Mouse (Mus musculus): ENCODE measurements around the gene Tm9sf2.
"Not testable (repeated sequence)": the region's sequence is repeated elsewhere in the genome, so short reads cannot be mapped to it uniquely, and the experiment has no call there.

The Tm9sf2 gene

DNA sequence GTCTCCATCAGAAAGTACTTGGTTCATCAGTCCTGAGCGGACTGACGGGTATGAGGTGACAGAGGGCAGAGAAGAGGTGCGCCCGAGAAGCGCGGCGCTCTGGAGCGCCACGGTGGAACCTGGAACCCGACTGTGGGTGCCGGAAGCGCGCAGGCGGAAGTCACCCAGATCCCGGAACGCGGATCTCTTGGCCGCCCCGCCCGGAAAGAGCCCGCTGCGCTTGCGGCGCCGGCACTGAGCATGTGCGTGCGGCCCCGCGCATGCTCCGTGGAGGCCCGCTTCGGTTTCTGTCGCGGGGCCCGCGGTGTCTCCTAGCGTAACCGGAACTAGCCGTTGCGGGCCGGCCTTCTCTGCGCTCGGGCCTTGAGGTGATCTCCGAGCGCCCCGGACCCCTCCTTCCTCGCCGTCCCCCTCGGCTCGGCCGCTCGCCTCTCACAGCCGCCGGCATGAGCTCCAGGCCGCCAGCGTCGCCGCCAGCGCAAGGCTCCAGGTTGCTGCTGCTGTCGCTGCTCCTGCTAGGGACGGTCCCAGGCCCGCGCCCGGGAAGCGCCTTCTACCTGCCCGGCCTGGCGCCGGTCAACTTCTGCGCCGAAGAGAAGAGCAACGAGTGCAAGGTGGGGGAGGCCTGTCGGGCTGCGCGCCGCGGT is at the start of gene Tm9sf2:
Gene Tm9sf2 (plus strand): TSS at position 217 of the 647 bp plus-strand sequence.
- DNase-seq: peak; percentile 96

DNA sequence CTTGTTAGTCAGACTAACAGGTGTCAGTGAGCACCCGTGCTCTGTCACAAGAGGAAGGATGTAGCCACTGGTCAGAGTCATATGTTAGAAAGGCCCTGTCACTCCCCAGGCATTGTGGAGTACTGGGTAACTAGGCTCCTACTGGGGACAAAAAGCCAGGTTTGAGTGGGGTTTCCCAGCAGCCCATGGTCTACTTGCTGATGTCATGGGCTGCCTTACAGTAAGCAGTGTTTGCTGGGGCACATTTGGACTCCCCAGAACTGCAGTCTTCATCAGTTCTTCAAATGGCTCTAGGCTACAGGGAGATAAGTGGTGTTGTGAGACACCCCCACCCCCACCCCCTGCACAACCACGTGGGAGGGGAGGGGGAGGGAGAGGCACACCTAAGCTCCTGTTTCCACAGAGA is 48.9 kb upstream of the Tm9sf2 start:
- DNase-seq: no peak

DNA sequence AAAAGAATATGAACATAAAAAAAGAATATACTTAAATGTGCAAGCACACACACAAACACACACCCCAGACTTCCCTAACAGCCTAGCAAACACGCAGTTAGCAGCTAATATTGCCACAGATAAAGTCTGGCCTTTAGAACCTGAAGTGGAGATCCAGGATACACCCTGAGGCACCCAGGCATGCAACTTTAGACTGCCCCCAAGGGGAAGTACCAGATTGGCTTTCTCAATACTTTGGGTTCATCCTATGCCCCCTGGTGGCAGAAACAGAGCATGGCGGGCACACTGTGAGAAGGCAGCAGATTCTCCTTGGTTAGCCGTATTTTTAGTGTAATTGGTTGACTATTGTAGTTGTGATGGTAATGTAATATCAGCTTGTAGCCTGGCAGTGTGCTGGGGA is 46.2 kb upstream of the Tm9sf2 start:
- peak; percentile 30 for DNase-seq

DNA sequence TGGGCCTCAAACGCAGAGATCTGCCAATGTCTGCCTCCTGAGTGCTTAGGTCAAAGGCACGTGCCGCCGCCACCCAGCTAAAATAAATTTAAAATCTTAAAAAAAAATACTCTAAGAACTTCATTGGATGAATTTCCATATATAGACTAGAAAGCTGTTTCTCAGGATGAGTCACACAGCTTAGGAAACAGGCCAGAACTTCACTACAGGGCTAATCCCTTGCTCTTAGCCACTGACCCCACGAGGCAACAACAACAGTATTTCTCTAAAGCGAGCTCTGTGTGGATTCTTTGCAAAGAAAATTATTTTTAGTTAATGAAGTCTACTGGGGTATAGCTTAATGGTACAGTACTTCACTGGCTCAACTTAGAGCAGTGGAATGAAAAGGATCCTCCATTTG is 45.5 kb upstream of the Tm9sf2 start:
- DNase-seq: no peak

DNA sequence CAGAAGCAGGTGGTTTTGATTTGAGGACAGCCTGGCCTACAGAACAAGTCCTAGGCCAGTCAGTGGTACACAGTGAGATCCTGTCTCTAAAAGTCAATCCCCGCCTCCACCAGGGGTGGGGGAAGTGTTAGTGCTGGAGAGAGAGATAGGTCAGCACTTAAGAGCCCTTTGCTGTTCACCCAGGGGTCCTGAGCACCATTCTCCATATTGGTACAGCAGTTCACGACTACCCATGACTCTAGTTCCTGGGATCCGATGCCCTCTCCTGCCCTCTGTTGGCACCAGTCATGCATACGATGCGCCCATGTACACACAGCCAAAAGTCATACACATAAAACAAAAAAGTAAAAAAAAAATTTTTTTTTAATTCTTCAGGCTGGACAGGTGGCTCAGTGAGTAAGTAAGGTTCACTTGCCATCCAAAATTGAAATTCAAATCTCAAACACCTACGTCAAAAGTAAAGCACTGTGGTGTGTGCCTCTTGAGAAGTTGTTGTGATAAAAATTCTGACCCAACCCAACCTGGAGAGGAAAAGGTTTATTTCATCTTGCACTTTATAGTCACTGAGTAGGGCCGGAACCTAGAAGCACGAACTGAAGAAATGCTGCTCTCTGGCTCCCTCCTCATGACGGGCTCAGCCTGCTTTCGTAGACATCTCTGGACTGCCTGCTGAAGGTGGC is 44.3 kb upstream of the Tm9sf2 start:
- DNase-seq: no peak

DNA sequence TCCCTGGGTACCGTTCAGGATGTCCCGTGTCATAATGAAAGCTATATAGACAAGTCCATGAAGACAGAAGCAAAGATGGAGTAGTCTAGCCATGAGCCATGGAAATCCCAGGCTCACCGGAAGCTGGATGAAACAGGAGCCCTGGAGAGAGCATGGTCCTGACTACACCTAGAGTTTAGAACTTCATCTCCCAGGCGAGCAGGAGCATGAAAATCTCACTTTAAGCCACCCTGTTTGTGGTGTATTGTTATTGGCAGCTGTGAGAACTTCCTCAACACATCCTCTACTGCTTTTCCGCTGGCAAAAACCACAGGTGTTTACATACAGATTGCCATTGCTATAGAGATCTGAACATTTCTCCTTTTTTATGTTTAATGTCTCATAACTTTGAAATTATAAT is 43.2 kb upstream of the Tm9sf2 start:
- no peak for DNase-seq

DNA sequence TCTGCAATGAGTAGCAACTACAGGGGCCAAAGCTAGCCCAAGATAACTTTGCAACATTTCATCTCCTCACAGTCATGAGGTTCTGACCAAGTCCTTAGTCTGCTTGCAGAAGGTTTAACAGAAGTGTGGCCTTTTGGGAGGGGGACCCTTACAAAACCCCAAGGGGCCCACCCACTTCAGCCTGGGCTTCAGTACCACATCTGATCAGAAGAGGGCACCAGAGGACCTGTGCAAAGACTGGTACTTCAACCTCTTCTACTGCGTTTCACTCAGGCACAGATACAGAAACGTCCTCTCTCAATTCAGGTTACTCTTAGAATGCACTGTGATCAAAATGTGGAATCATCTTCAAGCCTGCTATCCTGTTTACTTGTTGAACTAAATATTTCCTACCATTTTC is 42.3 kb upstream of the Tm9sf2 start:
- DNase-seq: peak; percentile 20

DNA sequence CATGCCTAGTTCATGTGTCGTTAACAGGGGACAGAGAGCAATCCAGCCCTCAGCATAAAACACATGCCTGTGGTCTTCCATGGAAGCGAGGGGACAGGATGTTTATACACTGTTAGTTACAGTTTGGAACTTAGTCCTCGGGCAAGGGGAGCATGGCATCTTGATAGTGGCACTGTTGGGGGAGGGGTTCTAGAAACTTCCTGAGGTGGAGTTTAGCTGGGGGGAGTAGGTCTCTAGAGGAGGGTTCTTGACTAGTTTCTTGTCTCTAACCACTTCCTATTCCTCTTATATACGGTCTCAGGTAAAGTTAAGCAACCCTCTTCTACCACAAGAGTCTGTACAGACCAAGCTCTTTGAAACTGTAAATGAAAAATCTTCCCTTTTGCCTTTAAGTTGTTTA is 40.6 kb upstream of the Tm9sf2 start:
- DNase-seq: no peak

DNA sequence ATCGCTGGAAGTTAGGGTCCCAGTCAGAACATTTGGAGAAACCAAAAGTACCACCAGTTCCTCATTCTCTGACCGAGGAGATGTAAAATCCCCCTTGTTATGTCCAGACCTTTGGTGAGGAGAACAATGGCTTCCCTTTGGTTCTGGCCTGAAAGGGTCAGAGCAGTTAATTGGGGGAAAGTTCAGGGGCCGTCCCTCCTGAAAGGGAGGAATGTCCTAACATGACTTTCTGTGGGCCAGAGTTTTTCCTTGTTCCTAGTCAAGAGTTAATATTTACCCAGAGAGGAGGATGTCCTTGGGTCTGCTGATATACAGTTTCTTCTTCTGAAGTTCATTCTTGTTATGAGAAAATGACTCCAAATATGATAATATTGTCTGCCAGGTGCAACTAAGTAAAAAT is 38.8 kb upstream of the Tm9sf2 start:
- not testable (repeated sequence) for DNase-seq

DNA sequence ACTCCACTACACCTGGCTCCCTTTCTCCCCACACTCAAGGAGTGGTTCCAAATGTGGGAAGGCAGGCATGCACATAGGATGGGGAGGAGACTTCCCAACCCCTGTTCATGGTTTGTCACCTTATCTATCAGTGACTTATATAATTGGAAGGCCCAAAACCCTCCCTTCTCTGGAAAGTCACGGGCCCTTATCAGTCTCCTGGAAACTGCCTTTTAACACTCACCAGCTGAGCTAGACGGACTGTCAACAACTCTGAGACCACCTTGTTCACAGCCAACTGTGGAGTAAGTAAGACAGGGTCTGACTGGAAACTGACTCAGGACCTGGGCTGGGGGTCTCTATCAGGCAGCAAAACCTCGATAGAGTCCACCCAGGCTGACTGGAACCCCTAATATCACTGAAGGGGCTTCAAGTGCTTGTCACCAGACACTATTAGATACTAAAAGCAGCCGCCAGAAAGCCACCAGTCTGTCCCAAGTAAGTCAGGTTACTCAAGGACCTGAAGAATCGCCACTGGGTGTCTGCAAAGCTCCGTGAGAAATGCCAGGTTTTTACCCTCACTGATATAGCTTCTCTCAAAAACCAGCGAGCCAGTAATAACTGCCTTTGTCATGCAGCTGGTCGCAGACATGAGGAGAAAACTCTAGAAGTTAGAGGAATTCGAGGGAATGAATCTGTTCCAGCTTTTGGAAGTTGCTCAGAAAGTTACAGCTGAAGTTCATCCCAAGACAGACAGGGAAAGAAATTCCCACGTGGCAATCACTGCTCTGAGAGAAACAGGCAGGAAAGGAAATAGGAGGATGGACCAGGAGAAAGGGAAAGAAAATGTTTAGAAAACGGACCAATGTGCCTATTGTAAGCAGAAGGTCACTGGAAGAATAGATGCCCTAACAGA is 37.8 kb upstream of the Tm9sf2 start:
- no peak for DNase-seq

DNA sequence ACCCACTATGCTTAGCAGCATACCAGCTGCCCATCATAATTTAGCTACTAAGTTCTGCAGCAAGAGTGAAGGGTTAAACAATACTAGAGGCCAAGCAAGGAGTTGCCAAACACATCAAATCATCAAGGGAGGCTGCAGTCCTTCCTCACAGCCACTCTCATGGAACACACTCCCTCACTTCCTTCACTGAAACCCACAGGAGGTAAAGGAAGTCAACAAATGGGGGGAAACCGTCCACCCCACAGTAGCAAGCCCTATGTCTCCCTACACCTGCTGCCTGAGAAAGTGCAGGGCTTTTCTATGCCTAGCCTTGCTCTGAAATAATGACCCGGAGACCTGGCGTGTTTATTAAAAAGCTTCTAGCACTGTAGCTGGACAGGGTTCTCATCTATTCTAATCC is 36.9 kb upstream of the Tm9sf2 start:
- no peak for DNase-seq

DNA sequence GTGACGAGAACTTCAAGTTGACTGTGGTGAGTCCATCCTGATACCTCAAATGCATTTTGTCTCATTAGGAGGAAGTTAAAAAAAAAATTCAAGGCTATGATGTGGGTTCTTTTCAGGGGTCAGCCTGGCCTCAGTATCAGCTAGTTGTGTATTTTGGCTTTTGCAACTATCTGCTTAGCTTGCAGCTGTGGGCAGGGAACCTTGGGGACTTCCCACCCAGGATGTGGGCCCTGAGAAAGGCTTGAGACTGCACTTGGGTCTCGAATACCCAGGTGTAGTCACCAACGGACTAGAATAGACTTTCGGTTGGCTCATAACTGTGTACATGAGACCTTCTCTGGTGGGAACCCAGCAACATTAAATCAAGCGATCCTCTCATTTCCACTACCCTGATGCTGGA is 33.4 kb upstream of the Tm9sf2 start:
- no peak for DNase-seq

DNA sequence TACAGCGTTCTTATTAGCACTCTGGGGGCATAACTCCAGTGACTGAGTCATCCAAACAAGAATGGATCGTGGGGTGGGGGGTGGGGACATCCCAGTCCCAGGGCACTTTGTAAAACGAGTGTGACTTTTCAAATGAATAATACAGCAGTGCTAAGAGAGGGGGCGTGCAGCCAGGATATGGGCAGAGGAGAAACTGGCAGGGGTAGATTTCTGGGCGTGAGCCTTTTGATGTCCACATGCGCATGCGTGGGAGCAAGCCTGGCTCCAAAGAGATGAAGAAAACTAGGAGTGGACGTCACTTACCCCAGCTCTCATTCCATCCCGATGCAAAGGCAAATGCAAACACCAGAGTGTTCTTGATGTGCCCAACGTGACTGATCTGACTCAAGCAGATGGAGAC is 32.5 kb upstream of the Tm9sf2 start:
- DNase-seq: no peak

DNA sequence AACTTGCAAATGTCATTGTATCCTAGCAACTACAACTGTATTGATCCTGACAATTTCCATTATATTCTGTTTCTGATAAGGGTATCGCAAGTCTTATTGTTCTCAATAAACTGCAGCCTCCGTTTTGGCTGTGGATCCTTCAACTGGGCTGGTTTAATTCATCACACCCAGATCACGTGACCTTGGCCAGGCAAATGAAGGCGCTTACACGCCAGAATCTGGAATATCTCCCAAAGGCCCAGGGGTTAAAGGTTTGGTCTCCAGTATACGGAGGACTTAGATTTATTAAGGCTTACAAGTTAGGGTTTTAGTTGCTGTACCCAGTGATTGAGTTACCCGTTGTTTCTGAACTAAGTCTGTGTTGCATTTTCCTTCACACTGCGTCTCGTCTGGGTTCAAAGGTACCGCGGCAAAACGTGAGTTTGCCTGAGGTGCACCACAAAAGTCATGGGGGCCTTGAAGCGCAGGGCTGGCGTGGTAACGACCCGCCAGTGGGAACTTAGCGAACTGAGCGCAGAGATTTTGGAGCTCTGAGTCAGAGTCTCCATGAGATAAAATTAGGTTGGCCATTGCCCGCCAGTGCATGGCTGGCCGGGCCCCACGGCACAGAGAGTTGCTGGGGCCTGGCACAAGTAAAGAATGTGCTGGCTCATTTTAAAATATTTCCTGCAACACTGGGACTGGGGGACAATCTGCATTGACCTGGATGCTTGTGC is 31.2 kb upstream of the Tm9sf2 start:
- DNase-seq: no peak

DNA sequence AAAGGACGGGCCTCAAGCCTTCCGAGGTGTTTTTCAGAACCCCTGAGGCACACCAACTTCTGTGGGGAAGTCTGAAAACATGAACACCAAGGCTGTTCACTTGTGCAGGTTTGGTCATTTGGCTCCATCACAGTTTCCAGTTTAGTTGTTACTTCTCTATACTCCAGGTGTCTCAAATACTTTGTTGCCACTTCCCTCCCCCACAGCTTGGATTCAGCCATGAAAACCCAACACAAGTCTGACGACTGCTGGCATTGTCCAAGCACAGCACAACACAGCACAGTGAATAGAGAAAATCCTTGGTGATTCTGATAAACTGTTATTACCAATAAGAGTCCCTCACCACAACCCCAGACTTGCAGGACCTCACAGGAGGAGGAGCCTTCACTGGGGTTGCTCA is 29.8 kb upstream of the Tm9sf2 start:
- DNase-seq: no peak

DNA sequence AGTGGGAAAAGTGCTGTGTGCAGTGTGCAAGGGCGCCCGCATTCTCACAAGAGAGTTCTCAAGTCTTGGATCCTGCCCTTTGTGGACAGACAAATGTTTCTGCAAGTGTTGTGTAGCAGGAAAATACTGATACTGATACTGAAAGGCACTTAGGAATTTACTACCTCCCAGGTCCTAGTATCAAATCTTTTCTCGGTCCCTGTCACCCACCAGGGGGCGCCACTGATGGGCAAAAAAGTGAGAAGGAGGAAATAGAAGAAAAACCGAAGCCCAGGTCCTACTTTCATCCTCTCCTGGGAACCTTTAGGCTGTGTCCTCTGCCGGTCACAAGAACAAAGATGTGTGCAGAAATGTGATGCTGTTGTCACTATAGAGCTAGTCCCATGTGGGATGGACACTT is 27.4 kb upstream of the Tm9sf2 start:
- peak; percentile 15 for DNase-seq

DNA sequence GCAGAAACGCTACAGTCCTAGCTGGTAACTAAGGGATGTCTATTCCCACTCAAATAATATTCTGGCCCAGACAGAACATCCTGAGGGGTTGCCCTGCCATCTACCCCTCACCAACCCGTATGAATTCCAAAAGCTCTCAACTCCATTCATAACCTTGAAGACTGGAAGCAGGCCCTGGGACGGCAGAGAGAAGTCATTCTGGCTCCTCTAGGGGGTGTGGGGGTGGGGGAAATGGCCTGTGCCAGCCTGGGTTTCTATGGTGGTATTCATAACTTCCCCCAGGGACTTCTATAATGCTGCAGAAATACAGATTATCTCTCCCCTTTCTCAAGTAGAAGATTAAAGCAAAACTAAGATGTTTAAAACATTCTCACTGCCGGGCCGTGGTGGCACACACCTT is 26.9 kb upstream of the Tm9sf2 start:
- DNase-seq: no peak

DNA sequence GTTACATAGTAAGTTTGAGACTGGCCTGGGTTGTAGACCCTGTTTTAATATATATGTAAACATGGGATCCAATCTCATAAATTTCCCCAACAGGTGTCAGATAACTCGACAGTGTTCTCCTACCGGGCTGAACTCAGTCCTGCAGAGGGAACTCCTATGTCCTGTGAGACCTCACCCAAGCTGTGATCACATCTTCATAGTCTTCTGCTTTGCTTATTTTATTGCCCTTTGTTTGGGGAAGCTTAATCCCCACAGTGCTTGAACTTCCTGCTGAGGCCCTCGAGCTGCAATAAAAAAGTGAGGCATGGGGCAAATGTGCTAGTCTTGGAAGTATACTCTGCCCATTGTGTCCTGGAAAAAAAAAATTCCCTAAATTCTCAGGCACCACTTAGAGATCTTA is 25.5 kb upstream of the Tm9sf2 start:
- DNase-seq: no peak

DNA sequence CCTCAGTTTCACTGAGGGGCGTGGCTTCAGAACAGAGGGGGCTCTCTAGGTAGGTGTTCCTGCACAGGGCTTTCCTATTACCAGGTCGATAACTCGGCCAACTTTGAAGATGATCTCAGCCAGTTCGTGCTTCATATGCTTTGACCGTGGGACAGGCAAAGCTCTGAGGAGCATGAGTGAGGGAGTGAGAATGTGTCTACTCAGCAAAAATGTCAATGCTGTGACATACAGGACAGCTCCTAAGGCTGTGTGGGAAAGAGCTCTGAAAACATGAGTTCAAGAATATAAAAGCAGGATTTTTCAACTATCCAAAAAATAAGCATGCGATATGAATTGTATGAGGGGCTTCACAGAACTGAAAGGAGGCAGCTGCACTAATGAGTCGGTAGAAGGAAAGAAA is 23.3 kb upstream of the Tm9sf2 start:
- DNase-seq: no peak

DNA sequence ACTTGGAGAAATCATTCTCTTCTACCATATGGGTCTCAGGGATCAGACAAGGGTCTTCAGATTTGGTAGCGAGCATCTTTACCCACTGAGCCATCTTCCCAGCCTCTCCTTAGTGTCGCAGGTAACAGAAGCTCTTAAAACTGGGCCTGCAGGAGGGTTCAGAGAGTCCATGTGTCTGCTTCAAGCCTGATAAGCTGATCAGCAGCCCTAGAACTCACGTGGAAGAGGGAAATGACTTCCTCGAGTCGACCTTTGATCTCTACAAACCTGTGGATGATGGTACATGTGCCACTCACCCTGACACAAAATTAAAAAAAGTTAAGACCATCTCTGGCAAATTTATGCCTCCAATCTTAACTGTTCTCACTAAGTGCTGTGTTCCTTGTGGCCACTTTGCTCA is 18.9 kb upstream of the Tm9sf2 start:
- no peak for DNase-seq

DNA sequence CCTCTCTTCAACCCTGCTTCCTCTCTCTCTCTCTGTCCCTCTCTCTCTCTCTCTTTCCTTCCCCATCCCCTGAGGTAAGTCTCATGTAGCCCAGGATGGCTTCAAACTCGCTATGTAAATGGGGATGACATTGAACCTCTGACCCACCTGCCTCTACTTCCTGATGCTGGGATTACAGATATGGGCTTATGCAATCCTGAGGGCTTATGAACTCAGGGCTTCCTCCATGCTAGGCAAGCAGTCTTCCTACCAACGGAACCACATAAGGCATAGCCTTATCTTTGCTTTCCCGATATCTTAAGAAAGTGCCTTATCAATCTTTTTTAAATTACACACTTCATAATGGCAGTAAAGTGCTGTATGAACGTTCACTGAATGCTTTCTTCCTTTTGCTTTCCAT is 14.5 kb upstream of the Tm9sf2 start:
- no peak for DNase-seq

DNA sequence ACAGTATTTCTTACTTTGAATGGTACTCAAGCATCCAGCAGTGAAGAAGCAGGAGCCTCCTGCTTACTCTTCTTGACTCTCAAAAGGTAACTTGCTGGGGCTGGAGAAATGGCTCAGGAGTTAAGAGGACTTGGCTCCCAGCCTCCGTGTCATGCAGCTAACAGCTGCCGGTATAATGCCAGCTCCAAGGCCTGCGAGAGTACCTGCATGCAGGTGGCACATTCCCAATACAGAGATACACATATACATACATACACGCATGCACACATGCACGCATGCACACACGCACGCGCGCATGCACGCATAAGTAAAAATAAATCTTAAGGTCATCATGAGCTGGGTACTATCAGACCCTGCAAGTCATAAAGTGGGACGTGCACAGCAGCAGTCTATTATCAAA is 10.5 kb upstream of the Tm9sf2 start:
- no peak for DNase-seq

DNA sequence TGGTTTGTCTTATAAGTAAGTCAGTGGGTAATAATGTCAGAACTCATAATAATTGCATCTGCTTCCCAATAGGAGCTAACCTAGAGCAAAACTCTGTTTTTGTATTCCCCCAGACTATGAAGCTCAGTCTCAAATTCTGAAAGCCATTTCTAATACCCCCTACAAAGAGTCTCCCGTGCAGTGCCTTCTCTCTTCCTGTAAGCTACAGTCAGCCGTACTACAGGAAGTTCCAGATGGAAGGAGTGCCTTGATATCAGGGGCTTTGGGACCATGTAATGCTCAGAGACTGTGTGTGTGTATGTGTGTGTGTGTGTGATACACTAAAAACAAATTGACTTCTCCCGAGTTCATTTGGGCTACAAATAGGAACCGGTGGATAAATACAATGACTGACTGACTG is 7.3 kb upstream of the Tm9sf2 start:
- no peak for DNase-seq

All from cerebellum, adult 11-12 months (tissue).